Mouse (Mus musculus): ENCODE data around the gene Mob2. TPM values are rescaled to one million over a fixed set of nuclear protein-coding genes. Genes with fewer than 3 reads are reported as not detected.

Mob2 gene
- polyA plus RNA-seq, 1 experiment: 31.8 TPM

GRCm38 (mm10) chr7:142025926-142026325, 34.9 kb downstream of the Mob2 start:
- Histone ChIP-seq H3K27me3 (ENCODE audit: control insufficient read depth, insufficient read depth, low read length) (no peaks in the 10 kb centered on the region), H3K27ac (ENCODE audit: insufficient read depth, low read depth, low read length) (no peak overlapping the region), H3K4me1 (ENCODE audit: control insufficient read depth, insufficient read depth, insufficient read length, low read length) (peaks cover 28% of the 10 kb centered on the region), H3K36me3 (ENCODE audit: control insufficient read depth, insufficient read depth, low read length) (no peaks in the 10 kb centered on the region), H3K4me3 (ENCODE audit: low read depth, low read length) (no peak overlapping the region)
- 49% methylated on average over 4 of the region's 4 CpGs for WGBS
- TF ChIP-seq POLR2A (IDR thresholded peaks at IDR 0.05; ENCODE audit: low read depth, low read length) (no peak), CTCF (IDR thresholded peaks at IDR 0.05; ENCODE audit: extremely low read depth, insufficient read length, insufficient replicate concordance, low read depth, low read length) (no peak)

GRCm38 (mm10) chr7:142025196-142025595, 35.7 kb downstream of the Mob2 start:
- no peak overlapping the region for H3K27ac ChIP-seq (ENCODE audit: insufficient read depth, low read depth, low read length)
- peaks cover 33% of the 10 kb centered on the region for H3K4me1 ChIP-seq (ENCODE audit: control insufficient read depth, insufficient read depth, insufficient read length, low read length)
- H3K27me3 ChIP-seq (ENCODE audit: control insufficient read depth, insufficient read depth, low read length): no peaks in the 10 kb centered on the region
- H3K4me3 ChIP-seq (ENCODE audit: low read depth, low read length): 0 out of 2 replicates have a peak overlapping the region, but pooled peaks have one; percentile 4
- TF ChIP-seq POLR2A (IDR thresholded peaks at IDR 0.05; ENCODE audit: low read depth, low read length): no peak
- no peak for TF ChIP-seq CTCF (IDR thresholded peaks at IDR 0.05; ENCODE audit: extremely low read depth, insufficient read length, insufficient replicate concordance, low read depth, low read length)
- WGBS: 78% methylated on average over 2 of the region's 2 CpGs
- H3K36me3 ChIP-seq (ENCODE audit: control insufficient read depth, insufficient read depth, low read length): no peaks in the 10 kb centered on the region

- peaks cover 29% of the 10 kb centered on the region; the same call in 1 of the 2 replicates for H3K4me1 ChIP-seq (ENCODE audit: control insufficient read depth, insufficient read depth, insufficient read length, low read length)
- H3K36me3 ChIP-seq (ENCODE audit: control insufficient read depth, insufficient read depth, low read length): peaks cover 6% of the 10 kb centered on the region
- H3K27ac ChIP-seq (ENCODE audit: insufficient read depth, low read depth, low read length): peak overlapping the region; percentile 34
- 9% methylated on average over 3 of the region's 3 CpGs for WGBS
- no peak overlapping the region for H3K4me3 ChIP-seq (ENCODE audit: low read depth, low read length)
- TF ChIP-seq CTCF (IDR thresholded peaks at IDR 0.05; ENCODE audit: extremely low read depth, insufficient read length, insufficient replicate concordance, low read depth, low read length) (no peak), POLR2A (IDR thresholded peaks at IDR 0.05; ENCODE audit: low read depth, low read length) (no peak)
- H3K27me3 ChIP-seq (ENCODE audit: control insufficient read depth, insufficient read depth, low read length): no peaks in the 10 kb centered on the region
Observed at GRCm38 (mm10) chr7:142020827-142021226, 40.0 kb downstream of the Mob2 start.

GRCm38 (mm10) chr7:142019699-142020098, 41.2 kb downstream of the Mob2 start:
- WGBS: 38% methylated on average over 2 of the region's 2 CpGs
- Histone ChIP-seq H3K4me3 (ENCODE audit: low read depth, low read length) (no peak overlapping the region), H3K27me3 (ENCODE audit: control insufficient read depth, insufficient read depth, low read length) (no peaks in the 10 kb centered on the region), H3K27ac (ENCODE audit: insufficient read depth, low read depth, low read length) (no peak overlapping the region), H3K4me1 (ENCODE audit: control insufficient read depth, insufficient read depth, insufficient read length, low read length) (peaks cover 25% of the 10 kb centered on the region; the same call in 1 of the 2 replicates), H3K36me3 (ENCODE audit: control insufficient read depth, insufficient read depth, low read length) (peaks cover 12% of the 10 kb centered on the region)
- TF ChIP-seq CTCF (IDR thresholded peaks at IDR 0.05; ENCODE audit: extremely low read depth, insufficient read length, insufficient replicate concordance, low read depth, low read length) (peak; percentile 51; the same call in 1 of the 2 replicates), POLR2A (IDR thresholded peaks at IDR 0.05; ENCODE audit: low read depth, low read length) (no peak)

GRCm38 (mm10) chr7:142016562-142016961, 44.3 kb downstream of the Mob2 start:
- peaks cover 35% of the 10 kb centered on the region for H3K36me3 ChIP-seq (ENCODE audit: control insufficient read depth, insufficient read depth, low read length)
- H3K27me3 ChIP-seq (ENCODE audit: control insufficient read depth, insufficient read depth, low read length): no peaks in the 10 kb centered on the region
- no peak overlapping the region for H3K27ac ChIP-seq (ENCODE audit: insufficient read depth, low read depth, low read length)
- peaks cover 20% of the 10 kb centered on the region; the same call in 1 of the 2 replicates for H3K4me1 ChIP-seq (ENCODE audit: control insufficient read depth, insufficient read depth, insufficient read length, low read length)
- H3K4me3 ChIP-seq (ENCODE audit: low read depth, low read length): no peak overlapping the region
- TF ChIP-seq POLR2A (IDR thresholded peaks at IDR 0.05; ENCODE audit: low read depth, low read length) (no peak), CTCF (IDR thresholded peaks at IDR 0.05; ENCODE audit: extremely low read depth, insufficient read length, insufficient replicate concordance, low read depth, low read length) (peak; percentile 82; the same call in 1 of the 2 replicates)
- 28% methylated on average over 1 of the region's 1 CpGs for WGBS

GRCm38 (mm10) chr7:142001597-142002340, 59.1 kb downstream of the Mob2 start:
- Histone ChIP-seq H3K27me3 (ENCODE audit: control insufficient read depth, insufficient read depth, low read length) (no peaks in the 10 kb centered on the region), H3K27ac (ENCODE audit: insufficient read depth, low read depth, low read length) (no peak overlapping the region), H3K4me3 (ENCODE audit: low read depth, low read length) (no peak overlapping the region), H3K4me1 (ENCODE audit: control insufficient read depth, insufficient read depth, insufficient read length, low read length) (0 out of 2 replicates have a peak, but pooled peaks cover 2% of the 10 kb centered on the region), H3K36me3 (ENCODE audit: control insufficient read depth, insufficient read depth, low read length) (0 out of 2 replicates have a peak, but pooled peaks cover 3% of the 10 kb centered on the region)
- WGBS: 81% methylated on average over 22 of the region's 22 CpGs
- TF ChIP-seq CTCF (IDR thresholded peaks at IDR 0.05; ENCODE audit: extremely low read depth, insufficient read length, insufficient replicate concordance, low read depth, low read length): no peak
- TF ChIP-seq POLR2A (IDR thresholded peaks at IDR 0.05; ENCODE audit: low read depth, low read length): no peak

- Histone ChIP-seq H3K27ac (ENCODE audit: insufficient read depth, low read depth, low read length) (no peak overlapping the region), H3K36me3 (ENCODE audit: control insufficient read depth, insufficient read depth, low read length) (0 out of 2 replicates have a peak, but pooled peaks cover 3% of the 10 kb centered on the region), H3K27me3 (ENCODE audit: control insufficient read depth, insufficient read depth, low read length) (no peaks in the 10 kb centered on the region), H3K4me3 (ENCODE audit: low read depth, low read length) (no peak overlapping the region), H3K4me1 (ENCODE audit: control insufficient read depth, insufficient read depth, insufficient read length, low read length) (0 out of 2 replicates have a peak, but pooled peaks cover 2% of the 10 kb centered on the region)
- TF ChIP-seq POLR2A (IDR thresholded peaks at IDR 0.05; ENCODE audit: low read depth, low read length) (no peak), CTCF (IDR thresholded peaks at IDR 0.05; ENCODE audit: extremely low read depth, insufficient read length, insufficient replicate concordance, low read depth, low read length) (no peak)
- 89% methylated on average over 3 of the region's 3 CpGs for WGBS
Observed at GRCm38 (mm10) chr7:142000661-142001060, 60.2 kb downstream of the Mob2 start.
